Mouse (Mus musculus) spleen, adult 12 weeks (tissue): ENCODE results near the gene Gstt4.

ENCODE experiments used
- DNase-seq: peaks from one replicate; pipeline ENCODE4 v3.0.0; 2022; ENCODE audit warnings: low spot score

Gene Gstt4

GRCm38 (mm10) chr10:75835761-75836531, 13.6 kb upstream of the Gstt4 start:
- DNase-seq, result no peak

- DNase-seq, result peak; percentile 60
Measured at GRCm38 (mm10) chr10:75835307-75835706, 13.0 kb upstream of the Gstt4 start.

- no peak for DNase-seq
Measured at GRCm38 (mm10) chr10:75834721-75835120, 12.4 kb upstream of the Gstt4 start.

GRCm38 (mm10) chr10:75834250-75834649, 11.9 kb upstream of the Gstt4 start:
- DNase-seq, result peak; percentile 61

GRCm38 (mm10) chr10:75833456-75834080, 11.2 kb upstream of the Gstt4 start:
- no peak for DNase-seq

- peak; percentile 49 for DNase-seq
Measured at GRCm38 (mm10) chr10:75832272-75832895, 10.0 kb upstream of the Gstt4 start.

- no peak for DNase-seq
Measured at GRCm38 (mm10) chr10:75830275-75830670, 7.9 kb upstream of the Gstt4 start.

- DNase-seq, result no peak
Measured at GRCm38 (mm10) chr10:75829529-75830274, 7.4 kb upstream of the Gstt4 start.

- DNase-seq, result no peak
Measured at GRCm38 (mm10) chr10:75828500-75828931, 6.2 kb upstream of the Gstt4 start.

GRCm38 (mm10) chr10:75827668-75828360, 5.5 kb upstream of the Gstt4 start:
- no peak for DNase-seq

GRCm38 (mm10) chr10:75824530-75824929, 2.2 kb upstream of the Gstt4 start:
- no peak for DNase-seq

- DNase-seq, result no peak
Measured at GRCm38 (mm10) chr10:75823782-75824181, 1.4 kb upstream of the Gstt4 start.

GRCm38 (mm10) chr10:75819882-75820281, 2.5 kb downstream of the Gstt4 start:
- no peak for DNase-seq

- DNase-seq, result no peak
Measured at GRCm38 (mm10) chr10:75818641-75819040, 3.7 kb downstream of the Gstt4 start.

GRCm38 (mm10) chr10:75804217-75804616, 18.1 kb downstream of the Gstt4 start:
- no peak for DNase-seq

GRCm38 (mm10) chr10:75798176-75798696, 24.1 kb downstream of the Gstt4 start, which contains the start of gene Gstt1:
TSS of gene Gstt1 (minus strand) at chr10:75798584.
- peak; percentile 66 for DNase-seq

GRCm38 (mm10) chr10:75797619-75798175, 24.6 kb downstream of the Gstt4 start:
- no peak for DNase-seq

GRCm38 (mm10) chr10:75796731-75797516, 25.4 kb downstream of the Gstt4 start:
- no peak for DNase-seq

GRCm38 (mm10) chr10:75794880-75795279, 27.5 kb downstream of the Gstt4 start:
- no peak for DNase-seq

- DNase-seq, result no peak
Measured at GRCm38 (mm10) chr10:75790773-75791172, 31.6 kb downstream of the Gstt4 start.
